Mouse (Mus musculus): ENCODE measurements around the gene Eif2ak4. TPM values are rescaled to one million over a fixed set of nuclear protein-coding genes. Genes with fewer than 3 reads are reported as not detected.
A peak's percentile ranks its signal among the peaks of the same experiment; 100 is the strongest.

Gene Eif2ak4
- polyA plus RNA-seq, 1 experiment from 2014 or later: 8.0 TPM

DNA sequence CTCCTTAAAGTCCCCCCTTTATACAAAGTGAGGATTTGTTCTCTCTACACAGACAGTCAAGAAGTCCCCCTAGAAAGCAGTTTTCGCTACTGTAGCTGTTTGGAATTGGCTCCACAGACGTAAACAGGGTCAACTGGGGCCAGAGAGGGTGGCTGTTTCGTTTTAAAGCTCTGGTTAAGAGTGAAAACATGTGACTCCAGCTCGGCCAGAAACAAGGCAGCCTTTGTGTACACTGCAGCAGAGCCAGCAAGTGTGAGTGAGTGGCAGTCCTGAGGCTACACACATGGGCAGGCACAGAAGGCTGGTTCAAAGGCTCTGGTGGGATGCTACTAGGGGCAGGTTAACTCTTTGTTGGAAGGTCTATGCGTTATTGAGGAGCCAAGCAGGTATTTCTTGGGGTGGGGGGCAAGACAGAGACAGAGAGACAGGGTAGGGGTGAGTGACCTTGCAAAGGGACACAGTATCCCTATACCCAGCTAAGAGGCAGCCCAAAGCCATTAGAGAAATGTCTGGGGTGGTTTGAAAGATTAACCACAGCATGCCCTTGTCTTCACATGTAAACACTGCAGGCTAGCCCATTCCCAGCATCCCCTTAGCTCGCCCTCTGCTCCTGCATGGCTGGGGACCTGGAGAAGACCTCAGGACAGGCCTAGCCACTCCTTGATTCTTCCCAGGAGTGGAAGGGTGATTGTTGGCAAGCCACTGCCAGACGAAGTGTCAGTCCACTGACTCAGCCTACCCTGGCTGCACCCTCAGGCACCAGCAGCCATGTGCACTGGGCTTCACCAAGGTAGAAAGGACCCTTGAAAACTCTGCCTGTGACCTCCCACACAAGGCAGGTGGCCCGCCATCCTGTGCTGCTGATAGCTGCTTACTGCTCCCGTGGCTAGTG, 131.9 kb downstream of the Eif2ak4 start:
- WGBS: 43% methylated on average over 9 of the region's 9 CpGs
- peak overlapping the region; percentile 55 for H3K27ac ChIP-seq

DNA sequence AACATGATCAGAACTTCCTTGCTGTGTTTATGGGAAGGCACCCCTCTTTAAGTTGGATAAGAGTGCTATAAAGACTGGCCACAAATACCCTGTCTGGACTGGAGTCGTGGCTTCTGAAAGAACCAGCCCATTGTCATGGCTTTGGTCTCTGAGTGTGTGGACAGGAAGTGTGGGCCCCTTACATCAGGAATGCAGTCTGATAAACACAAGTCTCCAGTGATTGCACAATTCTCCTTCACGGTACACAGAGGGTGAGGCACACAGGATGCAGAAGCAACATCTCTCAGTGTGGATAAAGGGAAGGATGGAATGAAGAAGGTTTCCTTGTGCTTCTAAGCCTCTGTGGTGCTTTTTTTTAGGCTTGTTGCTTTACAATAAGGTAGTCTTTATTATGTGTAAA, 133.8 kb downstream of the Eif2ak4 start:
- DNase-seq (ENCODE audit: low spot score) (no peak), ATAC-seq (replicated peaks; ENCODE audit: low FRiP score, low read depth) (no peak)
- WGBS: 17% methylated on average over 2 of the region's 2 CpGs
- Histone ChIP-seq H3K4me2 (ENCODE audit: low read length) (no peak overlapping the region), H3K4me1 (replicated peaks; ENCODE audit: insufficient read depth, low read length) (peaks cover 21% of the 10 kb centered on the region), H3K9ac (ENCODE audit: low read depth, low read length) (no peak overlapping the region), H3K4me3 (replicated peaks; ENCODE audit: low read depth, low read length) (no peak overlapping the region), H3K27me3 (ENCODE audit: insufficient read depth, low read length) (no peaks in the 10 kb centered on the region), H3K9me3 (replicated peaks; ENCODE audit: low read length) (no peaks in the 10 kb centered on the region), H3K27ac (no peak overlapping the region; the same call in 1 of the 2 replicates), H3K36me3 (ENCODE audit: insufficient read depth, low read length) (no peaks in the 10 kb centered on the region)
- no peak for TF ChIP-seq CTCF (IDR thresholded peaks at IDR 0.05; ENCODE audit: low read depth)

More for the DNA sequence above, 131.9 kb downstream of the Eif2ak4 start:
- peak; percentile 78 for ATAC-seq (replicated peaks; ENCODE audit: low FRiP score, low read depth)
- H3K4me3 ChIP-seq (replicated peaks; ENCODE audit: low read depth, low read length): no peak overlapping the region
- H3K36me3 ChIP-seq (ENCODE audit: insufficient read depth, low read length): no peaks in the 10 kb centered on the region
- no peak overlapping the region for H3K9ac ChIP-seq (ENCODE audit: low read depth, low read length)
- DNase-seq (ENCODE audit: low spot score): peak; percentile 80
- H3K4me1 ChIP-seq (replicated peaks; ENCODE audit: insufficient read depth, low read length): peaks cover 21% of the 10 kb centered on the region
- no peaks in the 10 kb centered on the region for H3K27me3 ChIP-seq (ENCODE audit: insufficient read depth, low read length)
- TF ChIP-seq CTCF (IDR thresholded peaks at IDR 0.05; ENCODE audit: low read depth): no peak
- no peak overlapping the region for H3K4me2 ChIP-seq (ENCODE audit: low read length)
- no peaks in the 10 kb centered on the region for H3K9me3 ChIP-seq (replicated peaks; ENCODE audit: low read length)

DNA sequence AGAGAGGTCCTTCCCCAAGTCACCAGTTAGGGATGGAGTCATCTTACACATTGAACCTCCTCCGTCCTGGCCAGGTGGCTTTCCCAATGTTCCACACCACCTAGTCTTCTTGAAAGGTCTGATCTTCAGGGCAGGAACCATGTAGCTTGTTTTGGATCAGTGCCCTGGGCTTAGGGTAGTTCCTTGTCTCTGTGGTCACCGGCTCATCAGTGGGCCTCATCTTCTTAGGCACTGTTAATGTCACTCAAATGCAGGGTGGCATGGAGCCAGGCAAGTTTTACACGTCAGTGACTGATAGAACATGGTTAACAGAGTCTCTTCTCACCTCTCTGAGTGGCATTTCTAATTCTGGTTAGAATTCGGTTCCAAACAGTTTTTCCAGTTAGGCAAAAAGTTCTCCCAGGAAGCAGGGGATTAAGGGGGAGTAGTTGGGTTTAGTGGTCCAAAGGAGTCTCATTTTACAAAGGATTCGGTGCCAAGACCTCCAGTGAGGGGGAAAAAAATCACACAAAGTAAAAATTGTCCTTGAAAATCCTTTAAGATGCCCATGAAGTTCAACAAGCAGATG, 134.8 kb downstream of the Eif2ak4 start:
- no peak overlapping the region for H3K9ac ChIP-seq (ENCODE audit: low read depth, low read length)
- TF ChIP-seq CTCF (IDR thresholded peaks at IDR 0.05; ENCODE audit: low read depth): no peak
- no peak overlapping the region for H3K4me2 ChIP-seq (ENCODE audit: low read length)
- no peaks in the 10 kb centered on the region for H3K27me3 ChIP-seq (ENCODE audit: insufficient read depth, low read length)
- H3K4me3 ChIP-seq (replicated peaks; ENCODE audit: low read depth, low read length): no peak overlapping the region
- H3K36me3 ChIP-seq (ENCODE audit: insufficient read depth, low read length): no peaks in the 10 kb centered on the region
- DNase-seq (ENCODE audit: low spot score): no peak
- H3K27ac ChIP-seq: no peak overlapping the region
- H3K4me1 ChIP-seq (replicated peaks; ENCODE audit: insufficient read depth, low read length): peaks cover 21% of the 10 kb centered on the region
- 39% methylated on average over 5 of the region's 5 CpGs for WGBS
- no peaks in the 10 kb centered on the region for H3K9me3 ChIP-seq (replicated peaks; ENCODE audit: low read length)
- no peak for ATAC-seq (replicated peaks; ENCODE audit: low FRiP score, low read depth)

DNA sequence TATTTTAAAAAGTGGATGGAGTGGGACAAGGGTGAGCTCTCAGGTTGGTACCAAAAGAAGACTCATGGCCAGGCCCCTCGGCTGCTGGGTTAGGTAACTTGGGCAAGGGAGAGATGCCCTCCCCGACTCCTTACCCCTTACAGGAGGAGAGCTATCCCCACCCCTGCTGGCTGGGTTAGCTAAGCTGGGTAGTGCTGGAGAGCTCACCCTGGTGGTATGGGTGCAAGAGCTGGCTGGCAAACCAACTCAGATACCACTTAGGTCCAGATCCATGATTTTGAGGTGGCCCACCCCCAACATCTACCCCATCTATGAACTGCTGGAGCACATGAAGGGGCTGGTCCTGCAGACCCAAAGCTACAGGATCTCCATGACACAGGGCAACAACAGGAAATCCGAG, 136.4 kb downstream of the Eif2ak4 start:
- no peak for ATAC-seq (replicated peaks; ENCODE audit: low FRiP score, low read depth)
- peaks cover 30% of the 10 kb centered on the region for H3K4me1 ChIP-seq (replicated peaks; ENCODE audit: insufficient read depth, low read length)
- no peak overlapping the region for H3K9ac ChIP-seq (ENCODE audit: low read depth, low read length)
- 85% methylated on average over 3 of the region's 3 CpGs for WGBS
- no peak overlapping the region for H3K27ac ChIP-seq
- H3K4me3 ChIP-seq (replicated peaks; ENCODE audit: low read depth, low read length): no peak overlapping the region
- no peaks in the 10 kb centered on the region for H3K27me3 ChIP-seq (ENCODE audit: insufficient read depth, low read length)
- H3K4me2 ChIP-seq (ENCODE audit: low read length): no peak overlapping the region
- no peak for TF ChIP-seq CTCF (IDR thresholded peaks at IDR 0.05; ENCODE audit: low read depth)
- no peaks in the 10 kb centered on the region for H3K36me3 ChIP-seq (ENCODE audit: insufficient read depth, low read length)
- no peak for DNase-seq (ENCODE audit: low spot score)
- H3K9me3 ChIP-seq (replicated peaks; ENCODE audit: low read length): no peaks in the 10 kb centered on the region

Other genes starting within 250 kb of the Eif2ak4 start
- gene Fsip1, start 131.7 kb upstream of the Eif2ak4 start, polyA plus RNA-seq (2015; fragmentation: Nextera tagmentation; extraction: Ambion mirVana): 0.96 and 1.1 TPM in 2 replicates
- gene Gpr176, start 15.2 kb upstream of the Eif2ak4 start, polyA plus RNA-seq (2015; fragmentation: Nextera tagmentation; extraction: Ambion mirVana): 2.1 and 2.3 TPM in 2 replicates
- 237 and 255 TPM in 2 replicates for gene Srp14, start 91.1 kb downstream of the Eif2ak4 start, polyA plus RNA-seq (2015; fragmentation: Nextera tagmentation; extraction: Ambion mirVana)
- 4.2 and 5.3 TPM in 2 replicates for gene Bmf, start 161.1 kb downstream of the Eif2ak4 start, polyA plus RNA-seq (2015; fragmentation: Nextera tagmentation; extraction: Ambion mirVana)
- gene Bub1b, start 209.6 kb downstream of the Eif2ak4 start, polyA plus RNA-seq (2015; fragmentation: Nextera tagmentation; extraction: Ambion mirVana): 28.7 and 34.2 TPM in 2 replicates

Data from kidney, postnatal 0 days (tissue).